Mouse (Mus musculus): ENCODE results near the gene Cnnm1. TPM values are rescaled to one million over a fixed set of nuclear protein-coding genes. Genes with fewer than 3 reads are reported as not detected.
A peak's percentile ranks its signal among the peaks of the same experiment; 100 is the strongest.

Gene Cnnm1
- total RNA-seq (2021), result under 1 TPM; 0.10 to 0.16 TPM
- long read RNA-seq, experiment 1, result 0 reads
- long read RNA-seq, experiment 2, result 0 reads

- peak; percentile 44 to 49 for DNase-seq
Measured at GRCm38 (mm10) chr19:43440112-43440737, at the start of gene Cnnm1. Cnnm1 (plus strand) TSS chr19:43440436.

- peak; percentile 2 to 44 for DNase-seq
Measured at GRCm38 (mm10) chr19:43396327-43396726, 43.9 kb upstream of the Cnnm1 start.

DNA sequence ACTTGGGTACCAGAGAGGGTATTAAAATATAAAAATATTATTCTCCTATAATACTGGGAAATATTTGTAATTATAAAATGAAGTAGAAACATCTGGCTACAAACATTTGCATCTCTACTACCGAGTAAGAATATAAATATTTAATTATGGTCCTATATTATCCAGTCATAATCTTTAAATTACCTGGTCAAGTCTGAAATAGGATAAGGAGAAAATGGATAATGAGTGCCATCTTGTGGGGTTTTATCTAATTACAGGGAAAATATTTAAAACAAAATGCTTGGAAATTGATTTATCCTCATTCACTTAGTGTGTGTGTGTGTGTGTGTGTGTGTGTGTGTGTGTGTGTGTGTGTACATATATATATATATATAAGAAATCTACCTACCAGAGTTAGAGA is 33.1 kb upstream of the Cnnm1 start:
- no peak for DNase-seq

GRCm38 (mm10) chr19:43415565-43415964 is 24.7 kb upstream of the Cnnm1 start:
- DNase-seq, result no peak

- DNase-seq, result no peak
Measured at GRCm38 (mm10) chr19:43420506-43420905, 19.7 kb upstream of the Cnnm1 start.

GRCm38 (mm10) chr19:43424082-43424481 is 16.2 kb upstream of the Cnnm1 start:
- no peak for DNase-seq

DNA sequence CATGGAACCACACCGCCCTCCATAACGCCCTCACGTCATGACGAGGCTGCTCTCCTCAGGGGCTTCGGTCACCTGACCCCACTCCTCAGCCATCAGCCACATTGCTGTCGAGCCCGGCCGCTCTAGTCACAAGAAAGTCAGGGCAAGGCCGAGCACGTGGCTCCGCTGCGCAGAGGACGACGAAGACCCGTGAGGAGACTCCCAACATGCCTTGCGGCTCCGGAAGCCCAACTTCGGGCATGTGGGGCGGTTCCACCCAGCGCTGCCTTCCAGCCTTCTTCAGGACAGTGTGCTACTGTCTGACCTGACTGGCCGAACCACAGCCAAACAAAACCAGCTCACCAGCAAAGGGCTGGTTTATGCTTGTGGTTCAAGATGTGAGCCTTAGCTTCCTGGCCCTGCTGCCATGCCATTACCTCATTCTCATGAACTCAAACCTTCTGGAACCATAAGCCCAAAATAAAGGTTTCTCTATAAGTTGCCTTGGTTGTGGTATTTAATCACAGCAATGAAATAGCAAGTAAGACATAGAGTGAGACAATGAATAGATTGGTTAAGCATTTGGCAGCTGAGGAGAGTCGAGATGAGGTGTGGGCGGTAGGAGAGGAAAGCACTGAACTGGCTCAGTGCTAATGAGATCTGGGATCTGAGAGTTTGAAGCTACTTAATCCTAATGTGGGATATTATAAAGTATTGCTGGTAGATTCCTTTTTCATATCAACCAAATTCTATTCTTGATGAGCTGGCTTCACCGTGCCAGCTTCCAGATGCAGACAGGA is 12.6 kb upstream of the Cnnm1 start:
- no peak for DNase-seq

DNA sequence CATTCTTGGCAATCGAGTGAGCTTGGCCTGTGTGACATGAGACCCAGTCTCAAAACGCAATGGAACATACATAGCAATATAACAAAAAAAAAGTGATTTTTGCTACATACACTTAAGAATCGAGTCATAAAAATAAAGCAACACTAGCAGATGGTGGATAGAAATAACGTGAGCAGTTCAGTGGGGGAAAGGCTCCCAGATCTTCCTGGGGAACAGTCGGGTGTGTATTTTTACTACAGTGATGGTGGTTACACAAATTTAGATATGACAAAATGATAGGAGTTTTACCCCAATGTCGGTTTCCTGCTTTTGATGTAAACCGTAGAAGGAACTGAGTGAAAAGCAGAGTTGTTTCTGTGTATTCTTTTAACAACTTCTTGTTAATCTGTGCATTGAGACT is 990 bp upstream of the Cnnm1 start:
- no peak for DNase-seq

- DNase-seq, result peak; percentile 12 to 13
Measured at GRCm38 (mm10) chr19:43440768-43441660, 778 bp downstream of the Cnnm1 start.

- no peak for DNase-seq
Measured at GRCm38 (mm10) chr19:43441661-43441990, 1.4 kb downstream of the Cnnm1 start.

DNA sequence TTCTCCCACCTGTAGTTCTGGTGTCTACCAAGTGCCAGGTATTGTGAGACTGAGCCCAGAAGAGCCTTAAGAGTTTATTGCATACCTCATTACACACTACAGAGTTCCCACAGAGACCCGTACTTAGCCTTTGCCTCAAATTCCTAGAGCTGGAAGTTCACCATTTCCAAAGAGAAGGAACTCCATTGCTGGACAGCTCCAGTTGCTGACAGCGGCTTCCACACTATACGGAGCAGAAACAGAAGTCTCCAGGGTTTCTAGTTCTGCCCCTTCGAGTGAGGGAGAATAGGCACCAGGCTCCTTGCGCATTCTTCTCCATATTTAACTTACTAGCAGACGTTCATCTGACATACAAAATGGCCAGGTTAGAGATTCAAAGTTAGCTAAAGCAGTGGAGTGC is 2.0 kb downstream of the Cnnm1 start:
- no peak for DNase-seq

- DNase-seq, result no peak
Measured at GRCm38 (mm10) chr19:43442906-43443305, 2.7 kb downstream of the Cnnm1 start.

- DNase-seq, result no peak
Measured at GRCm38 (mm10) chr19:43444636-43445205, 4.5 kb downstream of the Cnnm1 start.

DNA sequence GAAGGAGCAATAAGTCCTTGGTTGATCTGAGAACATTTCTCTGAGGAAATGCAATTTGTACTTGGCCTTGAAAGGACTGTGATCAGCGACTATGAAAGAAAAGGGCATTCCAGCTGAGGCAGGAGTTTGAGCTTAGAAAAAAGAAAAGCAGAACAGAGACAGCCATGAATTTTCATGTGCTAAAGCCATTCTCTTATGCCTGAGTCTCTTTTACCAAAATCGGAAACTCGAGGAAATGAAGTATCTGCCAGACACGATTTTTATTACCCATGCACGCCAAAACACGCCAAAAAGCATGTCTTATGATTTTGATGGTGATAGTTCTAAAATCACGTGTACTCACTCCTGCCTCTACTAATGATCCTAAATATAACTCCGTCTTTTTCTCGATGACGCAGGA is 11.3 kb downstream of the Cnnm1 start:
- DNase-seq, result no peak

DNA sequence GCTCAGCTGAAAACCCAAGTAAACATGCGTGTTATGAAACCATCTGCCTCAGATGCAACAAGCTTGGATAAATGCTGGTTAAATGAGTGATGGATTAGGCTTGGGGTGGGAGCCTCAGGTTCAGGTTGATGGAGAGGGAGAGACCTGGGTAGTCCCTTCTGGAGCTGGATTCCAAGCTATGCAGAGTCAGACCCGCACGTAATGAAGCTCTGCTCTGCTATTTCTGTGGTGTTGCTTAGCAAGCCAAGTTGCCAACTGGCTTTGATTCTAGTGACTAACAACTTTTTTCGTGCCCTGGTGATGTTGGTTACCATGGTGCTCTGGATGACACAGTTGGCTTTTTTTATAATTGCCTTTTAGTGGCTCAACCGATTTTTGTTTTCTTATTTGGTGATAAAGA is 11.9 kb downstream of the Cnnm1 start:
- DNase-seq, result no peak

DNA sequence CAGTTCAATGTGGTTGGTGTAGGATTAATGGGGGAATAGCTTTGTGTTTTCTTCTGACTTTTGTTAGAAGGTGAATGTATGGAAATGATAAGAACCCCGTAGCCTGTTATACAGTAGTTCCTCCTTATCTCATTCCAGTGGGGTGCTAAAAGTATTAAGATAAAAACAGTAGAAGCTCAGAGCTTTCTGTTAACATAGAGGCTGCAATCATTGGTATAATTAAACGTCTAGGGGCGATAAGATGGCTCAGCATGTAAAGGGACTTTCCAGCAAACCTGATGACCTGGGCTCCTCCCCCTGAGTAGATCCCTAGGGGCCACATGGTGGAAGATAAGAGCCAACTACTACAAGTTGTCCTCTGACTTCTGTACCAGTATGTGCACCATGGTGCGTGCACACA is 12.8 kb downstream of the Cnnm1 start:
- no peak for DNase-seq

- no peak for DNase-seq
Measured at GRCm38 (mm10) chr19:43459948-43460347, 19.7 kb downstream of the Cnnm1 start.

DNA sequence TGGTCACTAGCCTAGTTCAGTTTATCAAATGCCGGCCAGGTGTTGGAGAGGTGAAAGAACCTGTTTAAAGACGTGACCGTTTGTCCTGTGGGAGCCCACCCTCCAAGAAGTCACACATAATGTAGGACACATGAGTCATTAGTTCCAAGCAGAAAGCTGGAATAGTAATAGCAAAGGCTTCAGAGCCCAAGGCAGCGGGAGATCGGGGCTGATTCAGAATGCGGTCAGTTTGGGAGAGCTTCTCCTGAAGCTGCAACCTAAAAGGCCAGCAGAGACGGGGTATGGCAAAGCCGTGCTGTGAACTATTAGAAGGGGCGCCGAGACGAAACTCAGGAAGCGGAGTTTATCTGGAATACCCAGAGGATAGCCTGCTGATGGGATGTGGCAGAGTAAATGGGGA is 20.2 kb downstream of the Cnnm1 start:
- no peak for DNase-seq

DNA sequence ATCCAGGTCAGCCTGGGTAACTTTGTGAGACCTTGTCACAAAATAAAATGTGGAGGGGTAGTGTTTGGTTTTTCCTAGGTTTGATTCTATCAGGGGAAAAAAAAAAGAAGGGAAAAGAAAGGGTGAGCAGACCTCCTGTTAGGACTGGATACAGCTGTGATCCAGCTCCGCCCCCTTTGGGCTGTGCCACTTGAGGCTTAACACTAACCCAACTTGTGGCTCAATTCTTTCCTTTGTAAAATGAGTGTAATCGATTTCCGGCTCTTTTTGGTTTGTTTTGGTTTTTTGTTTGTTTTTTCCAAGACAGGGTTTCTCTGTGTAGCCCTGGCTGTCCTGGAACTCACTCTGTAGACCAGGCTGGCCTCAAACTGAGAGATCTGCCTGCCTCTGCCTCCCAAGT is 21.9 kb downstream of the Cnnm1 start:
- DNase-seq, result no peak

DNA sequence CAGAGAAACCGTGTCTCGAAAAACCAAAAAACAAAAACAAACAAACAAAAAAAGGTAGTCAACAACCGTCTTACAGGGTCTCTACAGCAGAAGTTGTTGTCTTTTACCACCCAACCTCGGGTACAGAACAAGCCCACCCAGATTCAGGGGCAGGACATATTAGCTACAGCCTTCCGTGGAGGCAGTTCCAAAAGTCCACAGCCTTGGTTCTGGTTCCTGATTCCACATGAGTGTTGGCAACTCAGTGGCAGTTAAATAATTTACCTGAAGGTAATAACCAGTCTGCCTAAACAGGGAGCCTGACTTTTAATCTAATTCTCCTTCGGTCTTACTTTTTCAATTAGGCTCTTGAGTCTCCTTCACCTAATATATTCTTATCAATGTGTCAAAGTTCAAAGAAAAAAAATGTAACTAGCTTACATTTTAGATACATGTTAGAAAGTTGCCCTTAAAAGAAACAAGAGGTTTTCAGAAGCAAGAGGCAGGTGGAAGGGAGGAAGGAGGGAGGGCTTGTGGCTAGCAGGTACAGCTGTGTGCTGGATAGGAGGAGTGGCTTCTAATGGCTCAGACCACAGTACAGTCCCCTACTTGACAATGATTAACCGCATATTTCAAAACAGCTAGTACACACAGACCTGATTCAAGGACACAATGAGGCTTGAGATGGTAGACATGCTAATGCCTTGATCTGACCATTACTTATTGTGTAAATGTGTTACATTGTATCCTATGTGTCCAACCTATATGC is 23.5 kb downstream of the Cnnm1 start:
- DNase-seq, result no peak

- no peak for DNase-seq
Measured at GRCm38 (mm10) chr19:43464294-43464687, 24.1 kb downstream of the Cnnm1 start.

DNA sequence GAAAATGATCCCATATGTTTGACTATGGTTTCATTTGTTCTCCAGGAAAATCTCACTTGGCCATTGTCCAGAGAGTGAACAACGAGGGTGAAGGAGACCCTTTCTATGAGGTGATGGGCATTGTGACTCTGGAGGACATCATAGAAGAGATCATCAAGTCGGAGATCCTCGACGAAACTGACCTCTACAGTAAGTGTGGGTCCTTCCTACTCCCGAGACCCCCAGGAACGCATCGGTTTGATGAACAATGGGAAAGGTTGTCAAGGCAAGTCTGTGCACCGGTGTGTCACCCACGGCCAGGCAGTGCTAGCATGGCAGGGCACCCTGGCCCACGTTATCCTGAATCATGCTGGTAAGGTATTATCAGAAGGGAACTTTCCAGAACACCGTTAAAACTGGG is 24.8 kb downstream of the Cnnm1 start:
- no peak for DNase-seq
